19 mouse cellular contexts compared by ENCODE assay signal in the genomic region with DNA sequence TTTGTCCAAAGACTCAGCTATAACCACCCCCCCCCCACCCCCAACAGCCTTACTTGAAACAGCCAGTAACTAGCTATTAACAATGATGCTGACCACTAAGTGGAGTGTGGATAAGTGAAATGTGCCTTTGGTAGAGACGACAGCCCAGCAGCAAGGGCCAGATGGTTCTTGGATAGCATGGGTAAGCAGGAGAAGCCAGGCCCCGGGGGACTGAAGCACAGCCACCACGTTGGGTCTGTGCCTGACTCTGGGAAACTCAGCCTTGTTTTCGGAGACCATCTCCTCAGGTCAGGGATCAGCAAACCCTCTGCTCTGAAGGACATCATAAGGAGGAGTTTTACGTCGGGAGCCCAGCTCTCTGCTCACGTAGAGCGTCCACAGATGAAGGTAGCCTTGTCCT. TPM values are rescaled to one million over a fixed set of nuclear protein-coding genes. Genes with fewer than 3 reads are reported as not detected.
A peak's percentile ranks its signal among the peaks of the same experiment; 100 is the strongest.
DNase-seq lines count a peak whose midpoint lies in the region; ATAC-seq and TF ChIP-seq lines count a peak whose summit lies in the region.
"Had no signal": no experiment of that assay in that cellular context is flagged by ENCODE, and none has a peak within 500 bp of the region (broad histone marks: within the 10 kb centered on the region; RNA-seq: fewer than 3 reads in every experiment).

No protein-coding gene starts in this region.

- no peaks in the 10 kb centered on the region for H3K9me3 ChIP-seq in hindbrain, embryonic 10.5 days
- no peaks in the 10 kb centered on the region for H3K9me3 ChIP-seq in hindbrain, embryonic 16.5 days (ENCODE audit: control insufficient read depth, low read length)
- H3K9me3 ChIP-seq in midbrain, embryonic 11.5 days (ENCODE audit: control insufficient read depth, low read length) = no peaks in the 10 kb centered on the region
- H3K9me3 ChIP-seq in midbrain, embryonic 16.5 days (replicated peaks; ENCODE audit: control insufficient read depth, low read length, poor library complexity, severe bottlenecking) = no peaks in the 10 kb centered on the region
- H3K9me3 ChIP-seq: embryonic facial prominence, embryonic 10.5 days; embryonic facial prominence, embryonic 12.5 days; forebrain, embryonic 13.5 days; forebrain, embryonic 15.5 days had no signal

- H3K27me3 ChIP-seq in hindbrain, embryonic 10.5 days (ENCODE audit: insufficient read depth, poor library complexity, severe bottlenecking) = no peaks in the 10 kb centered on the region
- H3K27me3 ChIP-seq in hindbrain, embryonic 16.5 days (replicated peaks; ENCODE audit: control insufficient read depth, insufficient read depth, low read length) = no peaks in the 10 kb centered on the region
- H3K27me3 ChIP-seq in midbrain, embryonic 11.5 days (ENCODE audit: control insufficient read depth, insufficient read depth, low read length) = no peaks in the 10 kb centered on the region
- no peaks in the 10 kb centered on the region for H3K27me3 ChIP-seq in midbrain, embryonic 16.5 days (ENCODE audit: control insufficient read depth, insufficient read depth, low read depth, low read length)
- no peaks in the 10 kb centered on the region for H3K27me3 ChIP-seq in heart, adult 2 months (ENCODE audit: control insufficient read depth, insufficient read depth, low read length)
- H3K27me3 ChIP-seq: embryonic facial prominence, embryonic 12.5 days; forebrain, embryonic 13.5 days; forebrain, embryonic 15.5 days had no signal

- no peak overlapping the region for H3K4me3 ChIP-seq in hindbrain, embryonic 10.5 days
- no peak overlapping the region for H3K4me3 ChIP-seq in hindbrain, embryonic 16.5 days (ENCODE audit: low read length)
- H3K4me3 ChIP-seq in midbrain, embryonic 11.5 days (ENCODE audit: low read depth, low read length) = no peak overlapping the region
- H3K4me3 ChIP-seq in midbrain, embryonic 16.5 days (ENCODE audit: low read depth, low read length) = no peak overlapping the region
- no peak overlapping the region for H3K4me3 ChIP-seq in heart, adult 2 months
- H3K4me3 ChIP-seq: embryonic facial prominence, embryonic 10.5 days; embryonic facial prominence, embryonic 12.5 days; forebrain, embryonic 13.5 days; forebrain, embryonic 15.5 days had no signal

- 84% methylated on average over 8 of the region's 8 CpGs for WGBS in hindbrain, embryonic 10.5 days
- 88% methylated on average over 8 of the region's 8 CpGs for WGBS in hindbrain, embryonic 16.5 days
- 87% methylated on average over 8 of the region's 8 CpGs for WGBS in midbrain, embryonic 11.5 days
- 89% methylated on average over 8 of the region's 8 CpGs for WGBS in midbrain, embryonic 16.5 days
- 83% methylated on average over 8 of the region's 8 CpGs for WGBS in heart, adult 2 months

- no peaks in the 10 kb centered on the region for H3K79me2 ChIP-seq in heart, adult 2 months (replicated peaks; ENCODE audit: control insufficient read depth, insufficient read depth, low read length)

- TF ChIP-seq POLR2A in heart, adult 2 months (IDR thresholded peaks at IDR 0.05; ENCODE audit: insufficient read depth, low read depth, low read length) = no peak

- no peak for DNase-seq in hindbrain, embryonic 10.5 days (ENCODE audit: low spot score)
- peak; percentile 74 for DNase-seq in midbrain, embryonic 11.5 days (ENCODE audit: low spot score, missing footprints)
- no peak for DNase-seq in heart, adult 2 months
- DNase-seq: adrenal gland, adult 8-10 months; adrenal gland, postnatal 14 days; adrenal gland, postnatal 36 days; cerebellum, adult 11-12 months; cerebellum, adult 2 months; cerebellum, adult 9-10 months; forebrain, postnatal 0 days had no signal

- no peak overlapping the region for H3K4me2 ChIP-seq in hindbrain, embryonic 16.5 days (ENCODE audit: low read length)
- H3K4me2 ChIP-seq in midbrain, embryonic 11.5 days = no peak overlapping the region
- H3K4me2 ChIP-seq in midbrain, embryonic 16.5 days (ENCODE audit: low read length) = no peak overlapping the region
- H3K4me2 ChIP-seq: embryonic facial prominence, embryonic 12.5 days; forebrain, embryonic 13.5 days; forebrain, embryonic 15.5 days had no signal

- H3K4me1 ChIP-seq in hindbrain, embryonic 10.5 days (replicated peaks) = peaks cover 8% of the 10 kb centered on the region
- no peaks in the 10 kb centered on the region for H3K4me1 ChIP-seq in hindbrain, embryonic 16.5 days (ENCODE audit: control insufficient read depth, insufficient read depth, low read depth, low read length)
- no peaks in the 10 kb centered on the region for H3K4me1 ChIP-seq in midbrain, embryonic 11.5 days (ENCODE audit: control insufficient read depth, insufficient read depth, low read length)
- no peaks in the 10 kb centered on the region for H3K4me1 ChIP-seq in midbrain, embryonic 16.5 days (ENCODE audit: control insufficient read depth, insufficient read depth, low read length)
- no peaks in the 10 kb centered on the region for H3K4me1 ChIP-seq in heart, adult 2 months (ENCODE audit: control insufficient read depth, insufficient read depth, low read length)
- H3K4me1 ChIP-seq: embryonic facial prominence, embryonic 12.5 days had no signal

- TF ChIP-seq CTCF in heart, adult 2 months (IDR thresholded peaks at IDR 0.05) = no peak

- H3K36me3 ChIP-seq in hindbrain, embryonic 10.5 days = peaks cover 19% of the 10 kb centered on the region
- H3K36me3 ChIP-seq in hindbrain, embryonic 16.5 days (ENCODE audit: control insufficient read depth, insufficient read depth, low read length) = peaks cover 7% of the 10 kb centered on the region
- H3K36me3 ChIP-seq in midbrain, embryonic 11.5 days (ENCODE audit: control insufficient read depth, insufficient read depth, low read length) = no peaks in the 10 kb centered on the region
- peaks cover 27% of the 10 kb centered on the region for H3K36me3 ChIP-seq in midbrain, embryonic 16.5 days (ENCODE audit: control insufficient read depth, insufficient read depth, low read length)
- no peaks in the 10 kb centered on the region for H3K36me3 ChIP-seq in heart, adult 2 months (ENCODE audit: control insufficient read depth, insufficient read depth, low read length)
- H3K36me3 ChIP-seq: embryonic facial prominence, embryonic 12.5 days had no signal

- intact Hi-C loops in heart, adult 2 months (cut with DNase I) = no loop called here

- peak overlapping the region; percentile 9; the same call in 1 of the 2 replicates for H3K27ac ChIP-seq in hindbrain, embryonic 10.5 days
- H3K27ac ChIP-seq in hindbrain, embryonic 16.5 days (ENCODE audit: low read depth, low read length) = no peak overlapping the region
- H3K27ac ChIP-seq in midbrain, embryonic 11.5 days (ENCODE audit: low read depth, low read length) = no peak overlapping the region
- H3K27ac ChIP-seq in midbrain, embryonic 16.5 days (ENCODE audit: low read length) = no peak overlapping the region
- no peak overlapping the region for H3K27ac ChIP-seq in heart, adult 2 months
- H3K27ac ChIP-seq: embryonic facial prominence, embryonic 10.5 days; embryonic facial prominence, embryonic 12.5 days; forebrain, embryonic 13.5 days; forebrain, embryonic 15.5 days had no signal

- ATAC-seq in hindbrain, embryonic 16.5 days = no peak
- no peak for ATAC-seq in midbrain, embryonic 11.5 days (ENCODE audit: low FRiP score)
- ATAC-seq in midbrain, embryonic 16.5 days = no peak
- ATAC-seq: activated CD4-positive, CD25-positive, alpha-beta regulatory T cell, adult 4 months; forebrain, embryonic 13.5 days; forebrain, embryonic 15.5 days; Patski had no signal

- H3K9ac ChIP-seq in hindbrain, embryonic 16.5 days (ENCODE audit: low read depth, low read length) = no peak overlapping the region
- no peak overlapping the region for H3K9ac ChIP-seq in midbrain, embryonic 11.5 days (ENCODE audit: low read length)
- H3K9ac ChIP-seq in midbrain, embryonic 16.5 days (ENCODE audit: low read depth, low read length) = no peak overlapping the region
- H3K9ac ChIP-seq in heart, adult 2 months (ENCODE audit: low read depth, low read length) = no peak overlapping the region
- H3K9ac ChIP-seq: embryonic facial prominence, embryonic 12.5 days; forebrain, embryonic 13.5 days; forebrain, embryonic 15.5 days; forebrain, postnatal 0 days had no signal

- no peak for TF ChIP-seq EP300 in heart, adult 2 months (IDR thresholded peaks at IDR 0.05; ENCODE audit: insufficient read depth, low read depth, low read length)

RNA-seq across cellular contexts. Expression of a gene that starts 35.2 kb away (rescaled TPM):
- 2.9 and 3.1 TPM in 2 replicates for polyA plus RNA-seq in hindbrain, embryonic 10.5 days (2016; fragmentation: Nextera tagmentation; extraction: Ambion mirVana)
- polyA plus RNA-seq in hindbrain, embryonic 16.5 days (2015; fragmentation: Nextera tagmentation; extraction: Ambion mirVana) = 2.4 TPM in 2 replicates
- polyA plus RNA-seq in midbrain, embryonic 11.5 days (2014; fragmentation: Nextera tagmentation; extraction: Ambion mirVana) = 2.7 and 3.2 TPM in 2 replicates
- 3.0 and 3.6 TPM in 2 replicates for polyA plus RNA-seq in midbrain, embryonic 16.5 days (2015; fragmentation: Nextera tagmentation; extraction: Ambion mirVana)
- under 1 TPM; 0.23 to 0.29 TPM for total RNA-seq in heart, adult 2 months (2021)
- 0.12 and 0.15 TPM in 2 replicates for polyA plus RNA-seq in heart, adult 2 months (2012; rRNA removed)
- polyA plus RNA-seq: C2C12 had no signal
